Mouse (Mus musculus) erythroblast, adult 5-6 weeks (primary cell): ENCODE measurements around the gene Baz2b. TPM values are rescaled to one million over a fixed set of nuclear protein-coding genes. Genes with fewer than 3 reads are reported as not detected.

Experiments used
- ATAC-seq: replicated peaks from 2 replicates; pipeline ENCODE4 v1.8.0; 2016; ENCODE audit warnings: moderate number of reproducible peaks, mild to moderate bottlenecking, moderate TSS enrichment, inconsistent platforms; ENCODE audit not compliant: poor library complexity, low FRiP score, severe bottlenecking
- total RNA-seq, 2 experiments: library from RNA; stranded (forward) in 1 of 2; stranded (reverse) in 1 of 2; fragments of 150-400 nt in 1 of 2; fragments of 200-764, 138-1000 nt in 1 of 2; gene quantifications; 2 replicates each; pipeline versions ENCODE4 v1.2.3 to v1.2.4; 2015 to 2017; ENCODE audit warnings: low replicate concordance in 2 of 2

Baz2b gene
- total RNA-seq, 2 experiments from 2014 or later = 59.8 to 116 TPM

- ATAC-seq = no peak
Measured at GRCm38 (mm10) chr2:60060185-60060775, 149.4 kb downstream of the Baz2b start.

GRCm38 (mm10) chr2:60059300-60059699, 150.3 kb downstream of the Baz2b start:
- peak; percentile 63 for ATAC-seq

- ATAC-seq = no peak
Measured at GRCm38 (mm10) chr2:60056043-60056442, 153.6 kb downstream of the Baz2b start.

DNA sequence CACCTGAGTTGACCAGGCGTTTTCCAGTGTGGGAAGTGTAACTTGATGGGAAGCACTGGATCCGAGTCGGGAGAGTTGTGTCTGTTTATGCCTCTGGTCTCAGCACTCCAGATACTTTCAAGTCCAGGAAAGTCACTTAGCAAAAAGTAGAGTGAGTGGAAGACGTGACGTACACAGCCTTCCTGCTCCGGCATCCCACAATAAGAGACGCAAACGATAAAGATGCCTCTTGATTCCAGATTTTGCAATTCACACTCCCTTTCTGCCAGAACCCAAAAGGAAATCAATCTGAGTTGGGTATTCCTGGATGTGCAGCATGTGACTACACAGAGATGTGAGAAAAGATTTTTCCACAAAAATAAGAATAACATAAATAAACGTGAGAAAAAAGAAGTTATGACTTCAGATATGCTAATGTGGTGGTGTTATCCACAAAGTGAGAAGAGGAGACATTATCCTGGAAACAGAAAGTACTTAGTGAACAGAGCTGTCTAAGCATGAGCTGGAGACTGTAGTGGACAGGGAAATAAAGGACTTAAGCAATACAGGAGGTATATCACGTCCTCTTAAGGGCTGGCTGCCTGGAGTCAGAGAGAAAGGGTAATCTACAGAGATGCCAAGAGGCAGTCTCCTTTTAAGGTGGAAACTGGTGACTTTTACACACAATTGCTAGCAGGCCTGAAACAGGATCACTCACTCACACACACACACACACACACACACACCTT, 154.7 kb downstream of the Baz2b start:
- no peak for ATAC-seq

DNA sequence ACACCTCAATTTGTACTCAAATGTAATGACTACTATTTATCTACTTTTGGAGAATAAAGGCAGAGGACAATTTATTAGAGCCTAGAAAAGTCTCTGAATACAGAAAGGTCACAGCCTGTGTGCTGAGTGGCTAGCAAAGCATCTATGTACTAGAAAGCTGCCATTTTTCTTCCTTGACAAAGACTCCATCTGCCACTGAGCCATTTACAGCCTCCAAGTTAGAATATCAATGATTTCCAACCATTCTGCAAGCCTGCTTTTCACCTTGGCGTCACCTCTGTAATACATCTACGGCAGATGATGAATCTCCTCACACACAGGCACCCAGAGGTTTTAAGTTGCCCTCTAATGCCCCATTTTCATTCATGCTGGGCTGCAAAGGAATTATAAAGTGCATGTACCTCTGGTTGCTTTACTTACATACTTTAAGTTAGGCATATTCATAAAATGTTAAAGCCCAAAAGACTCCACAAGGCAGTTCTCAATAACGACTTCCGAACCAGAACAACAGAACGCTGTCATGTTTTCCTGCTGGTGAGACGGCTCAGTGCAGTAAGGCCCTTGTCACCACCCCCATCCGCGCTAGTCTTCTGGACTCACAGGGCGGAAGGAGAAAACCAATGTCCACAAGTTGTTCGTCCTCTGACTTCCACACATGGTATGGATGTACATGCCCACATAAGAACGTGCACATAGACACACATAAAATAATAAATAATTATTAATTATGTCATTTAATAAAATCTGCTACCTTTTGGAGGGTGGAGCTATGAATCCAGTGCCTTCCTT, 156.2 kb downstream of the Baz2b start:
- no peak for ATAC-seq

- ATAC-seq = no peak
Measured at GRCm38 (mm10) chr2:60050667-60051460, 158.8 kb downstream of the Baz2b start.

- ATAC-seq = no peak
Measured at GRCm38 (mm10) chr2:60049889-60050288, 159.8 kb downstream of the Baz2b start.

DNA sequence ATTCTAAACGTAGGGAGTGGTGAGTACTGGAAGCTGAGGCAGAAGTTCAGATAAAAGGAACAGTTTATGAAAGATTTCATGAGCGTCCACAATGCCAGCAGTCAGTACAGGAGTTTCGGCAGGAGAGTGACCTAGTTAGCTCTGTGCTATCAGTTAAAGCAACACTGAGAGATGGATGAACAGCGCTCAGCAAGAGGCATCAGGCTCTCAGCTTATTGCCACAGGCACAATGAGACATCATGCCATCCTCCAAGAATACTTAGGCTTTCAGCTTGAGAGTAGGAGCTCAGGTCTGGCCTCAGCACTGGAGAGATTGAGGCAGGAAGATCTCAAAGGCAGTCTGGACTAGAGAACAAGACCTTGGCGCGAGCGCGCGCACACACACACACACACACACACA, 160.3 kb downstream of the Baz2b start:
- ATAC-seq = no peak

GRCm38 (mm10) chr2:60045995-60046394, 163.6 kb downstream of the Baz2b start:
- ATAC-seq = no peak

GRCm38 (mm10) chr2:60044988-60045387, 164.7 kb downstream of the Baz2b start:
- no peak for ATAC-seq

DNA sequence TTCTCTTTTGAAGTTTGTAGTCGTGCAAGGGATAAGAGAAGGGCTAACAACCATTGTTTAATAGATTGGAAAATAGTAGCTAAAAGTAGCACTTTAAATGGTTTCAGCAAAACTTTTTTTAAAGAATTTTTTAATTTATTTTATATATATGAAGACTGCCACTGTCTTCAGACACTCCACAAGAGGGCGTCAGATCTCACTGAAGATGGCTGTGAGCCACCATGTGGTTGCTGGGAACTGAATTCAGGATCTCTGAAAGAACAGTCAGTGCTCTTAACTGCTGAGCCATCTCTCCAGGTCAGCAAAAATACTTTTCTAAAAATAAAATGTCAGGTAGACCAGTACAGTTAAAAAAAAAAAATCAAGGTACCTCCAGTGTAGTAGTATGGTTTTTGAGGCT, 165.1 kb downstream of the Baz2b start:
- ATAC-seq = no peak

DNA sequence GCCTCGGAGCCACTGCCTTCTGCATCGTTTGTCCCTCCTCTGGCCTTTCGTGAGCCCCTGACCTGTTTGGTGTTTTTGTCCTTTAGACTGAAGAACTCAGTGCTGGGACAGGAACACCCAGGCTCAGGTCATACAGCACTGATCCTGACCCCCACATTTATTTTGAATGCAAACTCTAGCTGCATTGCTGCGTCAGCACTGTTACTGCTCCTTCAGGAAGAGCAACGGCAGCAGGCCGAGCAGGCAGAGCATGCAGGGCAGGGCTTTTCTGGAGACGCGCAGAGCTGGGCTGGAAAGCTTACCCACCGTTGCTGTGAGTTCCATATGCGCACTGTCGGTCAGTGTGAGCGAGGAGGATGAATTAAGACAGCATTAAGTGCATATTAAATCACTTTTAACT, 166.9 kb downstream of the Baz2b start:
- ATAC-seq = no peak

DNA sequence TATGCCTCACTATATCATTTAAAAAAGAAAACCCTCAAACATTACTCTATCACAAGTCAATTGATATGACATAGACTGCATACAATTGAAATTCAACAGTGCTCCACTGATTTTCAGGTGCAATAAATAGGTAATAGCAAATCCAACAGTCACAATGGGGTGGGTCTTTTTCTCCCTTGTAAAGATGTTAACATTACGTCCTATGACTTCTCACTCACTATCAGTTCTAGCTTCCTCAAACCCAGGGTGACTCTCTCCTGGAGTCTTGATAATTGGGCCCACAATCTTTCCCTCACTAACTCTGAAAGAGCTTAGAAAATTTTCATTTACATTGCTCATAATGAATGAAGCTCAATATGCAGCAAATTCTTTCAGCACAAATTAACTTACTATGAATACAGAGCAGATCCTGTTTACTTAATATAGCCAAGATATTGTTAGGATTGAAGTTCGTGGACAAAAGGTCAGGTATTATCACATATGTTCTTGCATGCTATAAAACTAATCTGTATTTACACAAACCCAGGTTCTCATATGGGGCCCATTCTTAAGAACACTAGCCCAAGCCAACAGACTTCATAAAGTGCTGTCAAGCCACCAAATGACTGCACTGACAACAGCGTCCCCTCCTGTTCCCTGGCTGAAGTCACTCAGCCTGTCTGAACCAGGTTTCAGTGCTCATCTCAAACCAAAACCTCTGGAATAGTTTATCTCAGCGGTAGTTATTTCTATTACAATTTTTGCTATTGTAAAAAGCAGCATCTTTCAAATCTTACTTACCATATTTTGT, 168.0 kb downstream of the Baz2b start:
- no peak for ATAC-seq

DNA sequence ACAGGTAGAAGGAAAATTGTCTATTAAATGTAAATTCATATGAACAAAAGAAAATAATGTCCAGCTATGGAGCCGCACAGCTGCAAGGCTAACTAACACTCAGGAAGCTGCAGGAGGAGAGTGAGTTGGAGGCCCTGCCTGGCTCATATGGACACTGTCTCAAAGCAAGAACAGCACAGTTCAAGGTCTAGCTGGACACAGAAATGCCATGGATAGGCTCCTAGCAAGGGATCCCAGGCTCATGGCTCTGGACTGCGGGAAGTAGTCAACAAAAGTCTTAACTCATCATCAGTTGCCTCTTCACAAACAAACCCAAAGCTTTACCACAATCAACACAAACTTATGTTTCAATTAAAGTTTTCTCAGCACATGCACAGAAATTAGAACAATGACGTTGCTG, 169.5 kb downstream of the Baz2b start:
- no peak for ATAC-seq

- peak; percentile 71; the same call in 1 of the 2 replicates for ATAC-seq
Measured at GRCm38 (mm10) chr2:60037011-60037551, 172.6 kb downstream of the Baz2b start.

- ATAC-seq = no peak
Measured at GRCm38 (mm10) chr2:60036361-60036760, 173.3 kb downstream of the Baz2b start.

GRCm38 (mm10) chr2:60030991-60031390, 178.6 kb downstream of the Baz2b start:
- no peak for ATAC-seq

- ATAC-seq = no peak
Measured at GRCm38 (mm10) chr2:60029020-60029419, 180.6 kb downstream of the Baz2b start.

DNA sequence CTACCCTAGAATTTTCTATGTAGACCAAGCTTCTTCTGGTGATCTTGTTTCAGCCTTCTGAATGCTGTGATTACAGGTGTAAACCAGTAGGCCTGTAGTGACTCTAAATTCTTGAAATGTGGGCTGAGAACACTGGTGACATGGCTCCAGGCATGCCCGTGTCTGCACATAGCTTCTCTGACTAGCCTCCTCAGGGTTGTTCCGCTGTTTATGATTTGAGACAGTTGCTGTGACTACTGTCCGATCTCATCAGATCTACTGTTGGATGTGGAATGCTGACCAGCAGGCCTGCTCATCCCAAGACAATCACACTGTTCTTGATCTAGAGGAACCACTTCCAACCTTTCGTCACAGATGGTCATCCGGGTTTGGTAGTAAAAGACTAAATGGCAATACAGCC, 182.5 kb downstream of the Baz2b start:
- no peak for ATAC-seq
